Mouse (Mus musculus) ES-CJ7 (cell line): ENCODE data around the gene Fam131b.

ENCODE experiments used
- DNase-seq: peaks from one replicate; pipeline ENCODE4 v3.0.0; 2011; ENCODE audit warnings: low read depth, low spot score

The Fam131b gene

DNA sequence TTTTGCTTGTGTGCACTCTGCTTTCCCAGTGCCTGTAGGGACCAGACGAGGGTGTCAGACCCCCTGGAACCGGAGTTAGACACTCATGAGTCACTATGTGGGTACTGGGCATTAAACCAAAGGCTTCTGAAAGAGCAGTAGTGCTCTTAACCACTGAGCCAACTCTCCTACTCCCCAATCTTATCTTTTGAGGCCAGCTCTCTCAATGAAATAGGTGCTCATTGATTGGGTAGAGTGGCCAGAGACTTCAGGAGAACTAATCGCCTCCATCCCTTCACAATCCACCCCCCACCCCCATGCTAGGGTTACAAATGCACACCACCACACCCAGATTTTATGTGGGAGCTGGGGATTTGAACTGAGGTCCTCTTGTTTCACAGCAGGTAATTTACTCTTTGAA lies 4.3 kb upstream of the Fam131b start:
- DNase-seq = no peak

DNA sequence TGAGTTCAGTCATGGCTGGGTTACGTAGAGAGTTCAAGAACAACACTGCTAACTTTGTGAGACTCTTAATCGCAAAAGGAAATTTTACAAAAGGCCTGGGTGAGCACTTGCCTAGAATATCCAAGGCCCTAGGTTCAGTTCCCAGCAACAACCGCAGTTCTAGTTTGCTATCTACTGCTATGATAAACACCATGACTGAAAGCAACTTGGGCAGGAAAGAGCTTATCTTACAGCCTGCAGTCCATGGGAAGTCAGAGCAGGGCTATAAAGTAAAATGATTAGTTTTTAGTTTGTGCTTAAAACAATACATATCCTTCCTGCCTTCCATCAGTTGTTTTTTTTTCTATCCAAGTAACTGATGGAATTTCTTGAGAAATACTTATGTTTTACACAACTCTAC lies 2.1 kb upstream of the Fam131b start:
- no peak for DNase-seq

DNA sequence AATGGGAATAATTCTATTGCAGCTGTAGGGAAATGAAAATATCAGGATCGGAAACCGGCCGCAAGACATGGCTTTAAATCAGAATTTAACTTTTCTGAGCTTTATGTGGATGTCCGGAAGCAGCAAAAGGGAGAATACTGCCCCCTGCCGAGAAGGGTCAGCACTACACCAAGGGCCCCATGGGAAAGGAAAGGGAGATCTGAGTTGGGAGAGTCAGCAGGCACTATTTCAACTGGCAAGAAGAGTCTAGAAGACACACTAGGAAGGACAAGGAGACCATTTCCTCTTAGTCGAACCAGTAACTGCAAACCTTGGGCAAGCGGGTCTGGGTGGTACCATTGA lies 796 bp upstream of the Fam131b start:
- peak; percentile 71 for DNase-seq

DNA sequence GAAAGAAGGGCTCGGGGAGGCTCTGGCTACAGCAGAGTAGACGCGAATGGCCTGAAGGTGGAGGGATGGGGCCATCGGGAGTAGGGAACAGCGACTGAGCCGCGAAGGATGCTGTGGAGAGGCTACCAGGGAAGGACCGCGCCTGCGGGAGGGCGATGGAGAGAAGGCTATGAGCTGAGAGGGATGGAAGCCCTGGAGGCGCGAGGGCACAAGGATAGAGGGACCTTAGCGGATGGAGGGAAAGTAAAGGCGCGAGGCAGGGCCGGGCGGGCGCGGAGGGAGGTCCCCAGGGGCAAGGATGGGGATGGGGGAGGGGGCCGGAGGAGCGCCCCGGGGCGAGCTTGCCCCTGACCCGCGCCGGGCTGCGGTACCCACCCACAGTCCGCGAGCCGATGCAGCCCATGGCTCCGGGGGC lies 369 bp downstream of the Fam131b start:
- DNase-seq = peak; percentile 51

DNA sequence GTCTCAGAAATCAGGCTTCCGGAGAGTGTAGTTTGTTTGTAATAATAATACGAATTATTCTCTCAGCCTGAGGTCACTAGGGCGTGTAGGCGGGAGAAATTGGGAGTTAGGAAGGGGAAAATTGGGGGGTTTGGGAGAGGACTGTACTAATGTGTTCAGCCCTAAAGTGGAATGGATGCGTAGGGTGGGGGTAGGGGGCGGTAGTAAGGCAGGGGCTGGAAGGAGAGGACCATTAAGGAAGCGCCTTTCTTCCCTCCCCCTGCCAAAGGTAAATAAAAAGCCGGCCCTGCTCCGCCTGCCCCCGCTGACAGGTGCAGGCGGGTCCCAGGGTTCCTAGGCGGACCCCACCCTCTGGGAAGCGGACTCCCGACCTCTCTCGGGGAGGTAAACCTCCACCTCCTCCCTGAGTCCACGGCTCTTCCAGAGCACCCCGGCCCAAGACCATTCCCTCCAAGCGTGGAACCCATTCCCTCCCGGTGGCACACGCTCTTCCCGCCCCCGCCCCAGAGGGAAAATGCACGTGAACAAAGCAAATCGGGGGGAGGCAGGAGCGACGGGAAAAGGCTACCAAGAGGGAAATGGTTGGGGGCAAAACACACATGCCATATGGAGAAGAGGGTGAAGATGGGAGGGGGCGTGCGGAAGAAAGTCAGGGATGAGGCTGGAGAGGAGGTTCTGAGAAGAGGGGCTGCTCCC lies 924 bp downstream of the Fam131b start:
- DNase-seq = peak; percentile 9

DNA sequence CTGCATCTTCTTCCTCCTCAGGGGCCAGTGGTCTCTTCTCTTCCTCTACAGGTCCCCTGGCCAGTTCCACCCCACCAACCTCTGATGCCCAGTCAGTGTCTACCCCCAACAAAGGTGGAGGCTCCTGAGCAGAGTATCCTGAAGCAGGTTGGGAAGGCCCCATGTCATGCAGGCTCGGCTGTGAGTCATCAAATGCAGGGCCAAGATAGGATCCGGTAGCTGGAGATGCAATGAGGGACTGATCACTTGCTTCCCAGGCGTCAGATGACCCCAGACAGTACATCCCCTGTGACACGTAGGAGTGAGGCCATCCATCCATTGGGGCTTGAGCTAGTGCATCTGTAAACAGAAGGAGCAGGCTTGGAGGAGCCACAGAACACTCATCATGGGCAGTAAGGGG lies 6.2 kb downstream of the Fam131b start:
- DNase-seq = no peak

DNA sequence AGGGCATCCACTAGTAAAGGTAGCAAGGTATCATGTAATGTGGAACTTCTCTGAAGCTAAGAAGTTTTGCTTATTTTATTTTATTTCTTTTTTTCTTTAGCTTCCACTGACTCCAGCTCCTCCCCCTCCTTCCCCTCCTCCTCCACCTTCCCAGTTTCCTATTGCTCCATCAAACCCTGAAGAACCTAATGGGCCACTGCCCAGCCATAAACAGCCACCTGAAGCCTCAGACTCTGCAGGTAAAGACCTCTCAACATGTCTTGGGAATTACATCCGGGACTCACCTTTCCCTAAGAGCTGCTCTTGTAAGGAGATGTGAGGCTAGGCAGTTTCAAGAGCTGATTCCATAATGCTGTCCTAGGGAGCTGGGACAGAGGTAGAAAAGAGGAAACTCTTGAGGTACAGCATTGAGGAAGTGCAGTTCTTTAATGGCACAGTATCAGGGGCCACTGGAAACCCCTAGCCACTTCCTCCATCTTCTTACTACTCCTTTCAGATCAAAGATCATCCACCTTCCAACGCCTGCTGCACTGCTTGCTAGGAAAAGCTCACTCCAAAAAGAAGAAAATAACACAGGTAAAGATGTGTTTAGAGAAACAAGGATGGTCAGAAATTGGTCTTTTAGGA lies 13.9 kb downstream of the Fam131b start:
- no peak for DNase-seq

DNA sequence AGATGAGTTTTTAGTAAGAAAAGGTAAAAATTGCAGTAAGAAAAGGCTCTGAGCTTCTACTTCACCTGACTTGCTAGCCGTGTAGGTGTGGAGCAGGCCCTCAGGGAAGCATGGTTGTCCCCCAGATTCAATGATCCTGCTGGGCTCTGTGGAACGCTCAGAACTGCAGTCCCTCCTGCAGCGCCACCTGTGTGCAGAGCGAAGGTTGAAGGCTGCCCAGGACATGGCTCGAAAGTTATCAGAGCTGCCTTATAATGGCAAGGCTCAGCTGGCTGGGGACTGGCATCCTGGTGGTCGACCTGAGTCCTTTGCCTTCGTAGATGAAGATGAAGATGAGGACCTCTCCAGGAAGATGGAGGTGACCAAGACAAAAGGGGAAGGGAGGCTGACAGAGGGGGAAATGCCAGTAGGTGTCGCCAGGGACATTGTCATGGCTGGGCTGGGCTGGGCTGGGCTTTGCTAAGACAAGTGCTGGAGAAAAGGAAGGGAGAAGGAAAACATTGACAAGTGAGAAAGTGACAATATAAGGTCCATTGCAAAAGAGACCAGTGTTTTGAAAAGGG lies 14.5 kb downstream of the Fam131b start:
- DNase-seq = peak; percentile 13

DNA sequence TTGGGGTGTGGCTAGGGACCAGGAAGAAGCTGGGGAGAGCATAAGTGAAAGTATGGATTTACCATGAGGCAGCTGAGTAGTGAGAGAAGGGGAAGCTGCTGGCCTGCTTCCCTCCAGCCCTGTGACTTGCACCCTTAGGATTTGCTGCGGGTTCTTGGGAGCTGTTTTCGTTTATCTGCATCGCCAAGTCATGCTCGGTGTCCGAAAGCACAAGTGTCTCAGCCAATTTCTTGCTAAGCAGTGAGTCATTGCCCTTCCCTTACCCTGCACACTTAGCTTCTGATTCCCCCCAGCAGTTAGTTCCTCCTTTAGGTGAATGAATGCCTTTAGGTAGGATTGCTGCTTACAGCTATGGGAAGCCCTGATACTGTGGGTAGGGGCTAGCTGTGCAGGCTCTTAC lies 25.1 kb downstream of the Fam131b start:
- no peak for DNase-seq

DNA sequence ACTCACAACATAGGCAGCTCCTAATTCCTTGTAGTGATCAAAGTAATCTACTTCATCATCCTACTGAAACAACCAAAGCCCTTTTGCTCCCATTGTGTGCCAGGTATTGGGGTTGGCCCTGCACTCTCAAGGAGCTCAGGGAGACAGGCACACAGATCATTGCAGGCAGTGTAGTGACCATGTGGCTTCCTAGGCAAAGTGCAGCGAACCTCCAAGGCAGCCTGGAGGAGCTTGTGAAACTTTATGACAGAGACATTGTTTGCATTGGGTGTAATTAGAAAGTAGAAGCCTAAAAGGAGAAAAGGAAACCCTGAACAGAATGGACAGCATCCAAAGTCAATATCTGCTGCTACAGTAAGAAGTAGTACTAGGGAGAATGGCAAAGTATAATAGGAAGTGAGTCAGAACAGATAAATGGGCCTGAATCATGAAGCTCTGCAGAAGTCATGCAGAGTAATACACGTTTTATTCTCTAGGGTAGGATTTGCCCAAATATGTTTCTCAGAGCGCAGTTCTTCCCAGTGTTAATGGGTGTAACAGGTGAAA lies 28.8 kb downstream of the Fam131b start:
- DNase-seq = no peak

DNA sequence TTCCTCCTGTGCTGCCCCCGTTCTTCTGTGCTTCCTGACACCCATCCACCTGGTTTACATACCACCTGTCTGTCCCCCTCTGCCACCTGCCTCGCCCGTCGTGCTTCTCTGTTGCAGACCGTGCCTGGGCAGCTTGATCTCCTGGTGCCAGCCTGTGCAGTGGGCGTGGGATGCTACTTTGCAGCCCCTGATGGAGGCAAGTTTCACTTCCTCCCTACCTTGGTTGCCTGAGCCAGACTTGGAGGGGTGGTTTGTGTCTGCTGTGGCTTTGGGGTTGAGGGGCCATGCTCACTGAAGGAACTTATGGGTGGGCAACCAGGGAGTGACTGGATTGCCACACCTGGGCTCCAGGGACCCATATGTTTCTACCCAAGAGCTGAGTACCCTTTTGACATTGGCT lies 31.1 kb downstream of the Fam131b start:
- no peak for DNase-seq

DNA sequence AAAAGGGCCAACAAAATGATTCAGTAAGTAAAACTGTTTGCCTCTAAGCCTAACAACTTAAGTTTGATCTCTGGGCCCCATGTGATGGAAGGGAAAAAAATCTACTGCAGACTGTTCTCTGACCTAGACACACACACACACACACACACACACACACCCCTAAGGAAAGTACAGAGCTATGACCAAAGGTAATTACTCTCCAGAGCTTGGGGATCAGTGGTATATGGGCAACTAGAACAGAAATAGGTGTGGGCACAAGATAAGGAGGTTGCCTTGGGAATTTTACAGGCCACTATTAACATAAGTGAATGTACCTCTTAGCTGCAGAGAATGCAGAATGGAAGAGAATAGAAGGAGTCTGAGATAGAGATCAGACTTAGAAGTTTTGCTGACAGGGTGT lies 36.9 kb downstream of the Fam131b start:
- no peak for DNase-seq

DNA sequence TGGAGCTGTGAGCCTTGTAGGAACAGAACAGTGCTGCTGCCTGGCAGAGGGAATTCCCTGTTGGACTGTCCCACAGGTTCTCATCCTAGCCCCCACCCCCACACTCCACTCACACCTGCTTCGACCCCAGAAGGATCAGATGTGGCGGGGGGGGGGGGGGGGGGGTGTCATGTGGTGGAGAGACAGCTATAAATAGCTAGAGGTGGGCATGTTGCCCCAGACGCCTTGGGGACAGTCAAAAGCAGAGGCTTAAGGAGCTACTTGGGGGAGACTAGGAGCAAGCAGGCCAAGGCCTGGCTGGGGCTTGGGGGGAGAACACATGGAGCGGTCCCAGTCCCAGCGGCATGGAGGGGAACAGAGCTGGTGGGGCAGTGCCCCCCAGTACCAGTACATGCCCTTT lies 38.0 kb downstream of the Fam131b start, which contains the start of gene Clcn1:
Gene Clcn1, plus strand, starts transcription at position 238 of the 400 bp plus-strand sequence.
- no peak for DNase-seq

DNA sequence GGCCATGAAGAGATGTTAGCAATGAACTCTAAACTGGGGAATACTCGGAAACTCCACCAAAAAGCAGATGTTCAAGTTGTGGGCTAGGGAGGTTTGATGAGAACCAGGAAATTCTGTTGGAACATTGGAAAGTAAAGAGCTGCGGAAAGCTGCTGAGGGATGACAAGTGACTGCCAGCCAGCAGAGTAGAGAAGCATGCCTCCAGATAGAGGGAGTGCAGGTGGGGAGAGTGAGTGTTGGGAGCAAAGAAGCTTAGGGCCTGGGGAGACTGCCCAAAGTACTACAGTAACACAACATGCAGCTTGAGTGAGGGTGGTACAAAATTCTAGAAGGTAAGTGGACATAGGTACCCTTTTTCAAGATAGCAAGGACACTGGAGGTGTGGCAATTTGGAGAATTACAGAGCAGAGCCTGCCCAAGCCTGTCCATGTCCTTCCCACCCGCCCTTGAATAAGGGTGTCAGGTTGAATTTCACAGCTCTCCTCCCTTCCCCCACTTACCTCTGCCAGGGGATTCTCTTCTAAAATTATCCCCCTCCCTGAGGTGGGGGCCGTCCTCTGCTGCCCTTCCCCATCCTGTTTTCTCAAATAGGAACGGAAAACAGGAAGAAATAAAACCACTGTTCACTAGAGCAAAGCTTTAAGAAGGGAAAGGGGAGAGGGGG lies 41.4 kb downstream of the Fam131b start:
- DNase-seq = no peak

DNA sequence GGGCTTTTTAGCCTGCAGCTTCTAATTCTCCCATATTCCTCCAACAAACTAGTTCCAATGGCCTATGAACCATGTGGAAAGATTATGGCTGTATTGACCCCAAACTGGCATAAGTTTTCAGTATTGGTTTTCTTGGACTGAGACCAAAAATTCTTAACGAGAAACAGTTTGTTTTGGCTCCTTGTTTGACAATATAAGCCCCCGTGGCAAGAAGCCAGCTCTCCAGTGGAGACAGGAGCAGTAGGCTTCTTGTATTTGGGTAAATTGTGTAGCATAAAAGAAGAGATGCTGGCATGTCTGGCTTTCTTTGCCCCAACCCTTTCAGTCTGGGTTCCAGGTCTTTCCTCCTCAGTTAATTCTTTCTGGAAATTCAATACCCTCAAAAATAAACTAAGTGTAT lies 48.3 kb downstream of the Fam131b start:
- DNase-seq = no peak

DNA sequence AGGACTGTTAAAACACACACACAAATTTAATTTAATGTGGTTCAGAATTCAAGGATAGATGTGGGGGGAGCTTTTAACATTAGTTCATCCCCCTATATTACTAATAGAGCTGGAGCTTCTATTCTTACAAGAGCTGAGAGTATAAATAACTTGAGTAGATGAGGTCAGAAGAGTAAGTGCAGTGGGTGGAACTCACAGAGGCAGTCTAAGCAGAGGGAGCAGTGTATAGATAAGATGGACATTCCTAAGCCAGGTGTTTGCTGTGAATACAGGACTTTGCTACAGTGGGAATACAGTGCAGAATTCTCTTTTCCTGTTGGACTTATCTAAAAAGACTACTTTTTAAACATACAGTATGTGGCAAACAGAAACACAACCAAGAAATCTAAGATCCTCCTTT lies 53.6 kb downstream of the Fam131b start:
- no peak for DNase-seq

DNA sequence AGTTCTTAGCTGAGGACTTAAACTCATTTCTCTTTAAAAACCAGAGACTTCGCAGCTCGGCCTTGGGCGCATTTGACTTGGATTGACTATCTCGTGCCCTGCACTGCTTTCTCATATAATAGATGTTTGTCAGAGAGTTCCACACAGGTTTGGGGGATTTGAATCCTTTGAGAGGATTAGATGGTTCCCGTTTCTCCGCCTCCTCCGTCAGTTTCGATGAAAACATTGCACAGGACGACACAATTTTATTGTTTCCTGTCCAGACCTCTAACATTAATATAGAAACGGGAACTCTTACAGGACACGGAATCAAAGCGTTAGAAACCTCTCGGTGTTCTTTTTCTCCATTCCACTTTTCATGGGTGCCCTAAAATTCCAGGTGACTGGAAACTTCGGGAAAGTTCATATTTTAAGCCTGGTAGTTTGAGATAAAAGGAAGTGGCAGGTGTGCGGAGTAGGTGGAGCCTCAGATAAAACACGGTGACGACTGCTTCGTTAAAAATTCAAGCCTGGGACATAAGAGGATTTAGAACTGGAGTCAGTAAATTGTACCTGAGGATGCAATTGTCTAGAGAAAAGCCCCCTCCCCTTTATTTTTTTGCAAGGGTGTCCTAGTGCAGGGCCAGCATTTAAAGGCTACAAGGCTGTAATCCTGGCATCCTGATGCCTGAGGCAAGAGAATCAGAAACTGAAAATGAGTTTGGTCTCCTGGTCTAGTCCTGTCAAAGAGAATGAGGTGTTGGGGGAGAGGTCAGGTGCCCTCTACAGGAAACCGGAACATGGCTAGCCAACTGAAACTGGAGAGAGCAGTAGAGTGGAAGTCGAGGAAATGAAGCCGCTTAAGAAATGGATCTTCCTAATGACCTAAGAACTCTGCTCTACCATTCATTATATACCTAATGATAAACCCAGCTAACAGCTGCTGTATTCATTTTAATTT lies 58.8 kb downstream of the Fam131b start:
- DNase-seq = peak; percentile 49
